19 mouse cellular contexts compared by ENCODE assay signal in the genomic region with DNA sequence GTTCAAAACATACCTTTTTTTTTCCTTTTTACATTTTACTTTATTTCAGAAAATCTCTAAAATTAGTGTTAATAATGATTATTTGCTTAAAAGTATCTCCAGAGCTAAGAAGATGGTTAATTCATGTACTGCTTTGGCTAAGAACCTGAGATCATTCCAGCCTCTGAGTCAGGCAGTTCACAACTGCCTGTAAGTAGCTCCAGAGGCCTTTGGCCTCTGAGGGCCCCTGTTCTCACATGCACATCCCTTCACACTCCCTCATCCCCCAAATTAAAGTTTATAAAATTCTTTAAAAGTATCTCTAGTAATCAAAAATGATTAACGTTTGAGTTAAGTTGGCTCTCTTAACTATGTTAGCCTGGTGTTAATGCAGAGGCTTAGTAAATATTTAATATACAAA. TPM values are rescaled to one million over a fixed set of nuclear protein-coding genes. Genes with fewer than 3 reads are reported as not detected.
DNase-seq lines count a peak whose midpoint lies in the region; ATAC-seq and TF ChIP-seq lines count a peak whose summit lies in the region.
"Had no signal": no experiment of that assay in that cellular context is flagged by ENCODE, and none has a peak within 500 bp of the region (broad histone marks: within the 10 kb centered on the region; RNA-seq: fewer than 3 reads in every experiment).

No protein-coding gene starts in this region.

- H3K27me3 ChIP-seq in Patski (no peaks in the 10 kb centered on the region), myocyte (ENCODE audit: control insufficient read depth, insufficient read depth, insufficient read length) (no peaks in the 10 kb centered on the region)
- no peaks in the 10 kb centered on the region for H3K27me3 ChIP-seq in hindbrain, embryonic 13.5 days
- H3K27me3 ChIP-seq: forebrain, embryonic 13.5 days; hindbrain, embryonic 12.5 days; intestine, embryonic 15.5 days had no signal

- DNase-seq in CD4-positive helper T cell, adult 2 months (ENCODE audit: low read depth, low spot score) = peak; percentile 22
- DNase-seq in Patski (ENCODE audit: low read depth, low spot score) = no peak
- DNase-seq in cerebellum, adult 9-10 months = no peak
- DNase-seq in heart, adult 18-20 months = no peak
- DNase-seq: cerebellum, adult 11 months; cerebellum, adult 2 months; cerebellum, postnatal 14 days; gastrocnemius, postnatal 10 days; gastrocnemius, postnatal 36 days; kidney, adult 11 months had no signal

- ATAC-seq in Patski = peak; percentile 71
- ATAC-seq in hindbrain, embryonic 13.5 days (ENCODE audit: low FRiP score) = no peak
- ATAC-seq: forebrain, embryonic 13.5 days; forebrain, embryonic 16.5 days; hindbrain, embryonic 16.5 days had no signal

- no peak overlapping the region for H3K4me3 ChIP-seq in myocyte
- H3K4me3 ChIP-seq in hindbrain, embryonic 13.5 days = no peak overlapping the region
- H3K4me3 ChIP-seq: forebrain, embryonic 10.5 days; forebrain, embryonic 13.5 days; hindbrain, embryonic 12.5 days; intestine, embryonic 15.5 days had no signal

- no peak overlapping the region for H3ac ChIP-seq in myocyte (ENCODE audit: control insufficient read depth, insufficient read length)

- POLR2A ChIA-PET in Patski (lab: Charles Lee) = no interaction called here

- no peak overlapping the region for H3K9ac ChIP-seq in hindbrain, embryonic 13.5 days
- H3K9ac ChIP-seq: forebrain, embryonic 13.5 days; hindbrain, embryonic 12.5 days; intestine, embryonic 15.5 days had no signal

- 0 out of 2 replicates have a peak, but pooled peaks cover 3% of the 10 kb centered on the region for H3K9me3 ChIP-seq in hindbrain, embryonic 13.5 days
- H3K9me3 ChIP-seq: forebrain, embryonic 10.5 days; intestine, embryonic 15.5 days had no signal

- no peaks in the 10 kb centered on the region for H3K79me2 ChIP-seq in myocyte (ENCODE audit: control insufficient read depth, insufficient read depth)

- H3K4me1 ChIP-seq in hindbrain, embryonic 13.5 days (replicated peaks) = no peaks in the 10 kb centered on the region
- H3K4me1 ChIP-seq: forebrain, embryonic 10.5 days; forebrain, embryonic 13.5 days; hindbrain, embryonic 12.5 days; intestine, embryonic 15.5 days had no signal

- CTCF ChIA-PET in Patski (lab: Charles Lee) = interaction anchor here (1.3 kb wide), 1 partner anchor 78 kb away, joined by 4 read pairs; no protein-coding TSS in a partner anchor

- no peak for TF ChIP-seq POLR2A in myocyte (IDR thresholded peaks at IDR 0.05; ENCODE audit: insufficient read length, low read depth)

- H3K27ac ChIP-seq in hindbrain, embryonic 13.5 days = no peak overlapping the region
- H3K27ac ChIP-seq: forebrain, embryonic 10.5 days; forebrain, embryonic 13.5 days; hindbrain, embryonic 12.5 days; intestine, embryonic 15.5 days had no signal

- TF ChIP-seq CTCF in Patski (IDR thresholded peaks at IDR 0.05) = no peak

- no peaks in the 10 kb centered on the region for H3K36me3 ChIP-seq in myocyte (ENCODE audit: control insufficient read depth, insufficient read depth)
- no peaks in the 10 kb centered on the region for H3K36me3 ChIP-seq in hindbrain, embryonic 13.5 days
- H3K36me3 ChIP-seq: hindbrain, embryonic 12.5 days; intestine, embryonic 15.5 days had no signal

- H3K4me2 ChIP-seq in myocyte (ENCODE audit: low read depth) = peak overlapping the region; percentile 63
- H3K4me2 ChIP-seq in hindbrain, embryonic 13.5 days = no peak overlapping the region
- H3K4me2 ChIP-seq: forebrain, embryonic 13.5 days; heart, embryonic 11.5 days; hindbrain, embryonic 12.5 days; intestine, embryonic 15.5 days had no signal

- 86% methylated on average over 1 of the region's 1 CpGs for WGBS in hindbrain, embryonic 13.5 days

- in situ Hi-C loops in Patski (cut with MboI; ENCODE audit: low pct_unique_long_range_greater_than_20kb) = loop anchor here (5.0 kb wide), 2 partner anchors 33 to 78 kb away; partner anchors contain the start of gene Rala

TF ChIP-seq in myocyte, 11 proteins besides CTCF, POLR2A, EP300 and RAD21:
- TF ChIP-seq CEBPB (IDR thresholded peaks at IDR 0.05; ENCODE audit: insufficient read depth, poor library complexity, severe bottlenecking) (no peak), TCF3 (IDR thresholded peaks at IDR 0.05; ENCODE audit: insufficient read length, low read depth) (no peak), MAX (IDR thresholded peaks at IDR 0.05; ENCODE audit: low read depth) (no peak), POLR2AphosphoS2 (IDR thresholded peaks at IDR 0.05; ENCODE audit: insufficient read length, low read depth) (no peak), REST (IDR thresholded peaks at IDR 0.05; ENCODE audit: insufficient read depth, insufficient read length) (no peak)
TF ChIP-seq in myocyte: peak in this region for 0.

RNA-seq across cellular contexts. Expression of gene Yae1d1, which starts 17.7 kb away (rescaled TPM):
- polyA plus RNA-seq in Patski (2021) (21.1 TPM), myocyte (2012; fragmentation: generic; extraction: Trizol) (19.1 TPM)
- 100 and 102 TPM in 2 replicates for polyA plus RNA-seq in hindbrain, embryonic 13.5 days (2015; fragmentation: Nextera tagmentation; extraction: Ambion mirVana)
- 10 to 100 TPM; 35.0 to 39.6 TPM for total RNA-seq in heart, adult 18-20 months (2021)

RNA-seq across cellular contexts. Expression of gene Rala, which starts 31.4 kb away (rescaled TPM):
- 74.0 TPM for polyA plus RNA-seq in Patski (2021)
- polyA plus RNA-seq in myocyte (2012; fragmentation: generic; extraction: Trizol) = 41.3 TPM
- 206 and 207 TPM in 2 replicates for polyA plus RNA-seq in hindbrain, embryonic 13.5 days (2015; fragmentation: Nextera tagmentation; extraction: Ambion mirVana)
- 10 to 100 TPM; 37.2 to 37.6 TPM for total RNA-seq in heart, adult 18-20 months (2021)
